Mouse (Mus musculus): Measurements from ENCODE around the gene Ogg1. TPM values are rescaled to one million over a fixed set of nuclear protein-coding genes. Genes with fewer than 3 reads are reported as not detected.

Gene Ogg1
- polyA plus RNA-seq, 1 experiment = 24.2 TPM

GRCm38 (mm10) chr6:113284931-113285330 lies 41.8 kb upstream of the Ogg1 start:
- Histone ChIP-seq H3K4me3 (ENCODE audit: low read depth, low read length) (no peak overlapping the region), H3K9ac (ENCODE audit: low read depth, poor library complexity, severe bottlenecking) (no peak overlapping the region), H3K27me3 (ENCODE audit: control insufficient read depth, insufficient read depth, low read length, poor library complexity, severe bottlenecking) (no peaks in the 10 kb centered on the region), H3K9me3 (replicated peaks; ENCODE audit: control insufficient read depth, insufficient read depth, low read length, poor library complexity, severe bottlenecking) (no peaks in the 10 kb centered on the region), H3K27ac (ENCODE audit: insufficient read depth, low read length) (no peak overlapping the region), H3K36me3 (ENCODE audit: control insufficient read depth, insufficient read depth, low read length, poor library complexity, severe bottlenecking) (no peaks in the 10 kb centered on the region), H3K4me1 (ENCODE audit: control insufficient read depth, insufficient read depth, low read length) (peaks cover 2% of the 10 kb centered on the region)
- TF ChIP-seq EP300 (IDR thresholded peaks at IDR 0.05; ENCODE audit: insufficient read depth, low read depth, low read length) = no peak
- TF ChIP-seq CTCF (IDR thresholded peaks at IDR 0.05; ENCODE audit: low read depth, low read length) = no peak
- TF ChIP-seq POLR2A (IDR thresholded peaks at IDR 0.05; ENCODE audit: insufficient read depth, low read length) = no peak

GRCm38 (mm10) chr6:113286316-113286715 lies 40.5 kb upstream of the Ogg1 start:
- Histone ChIP-seq H3K4me3 (ENCODE audit: low read depth, low read length) (no peak overlapping the region), H3K9me3 (replicated peaks; ENCODE audit: control insufficient read depth, insufficient read depth, low read length, poor library complexity, severe bottlenecking) (no peaks in the 10 kb centered on the region), H3K36me3 (ENCODE audit: control insufficient read depth, insufficient read depth, low read length, poor library complexity, severe bottlenecking) (no peaks in the 10 kb centered on the region), H3K4me1 (ENCODE audit: control insufficient read depth, insufficient read depth, low read length) (peaks cover 2% of the 10 kb centered on the region), H3K27ac (ENCODE audit: insufficient read depth, low read length) (no peak overlapping the region), H3K27me3 (ENCODE audit: control insufficient read depth, insufficient read depth, low read length, poor library complexity, severe bottlenecking) (no peaks in the 10 kb centered on the region), H3K9ac (ENCODE audit: low read depth, poor library complexity, severe bottlenecking) (no peak overlapping the region)
- TF ChIP-seq EP300 (IDR thresholded peaks at IDR 0.05; ENCODE audit: insufficient read depth, low read depth, low read length) (no peak), CTCF (IDR thresholded peaks at IDR 0.05; ENCODE audit: low read depth, low read length) (no peak), POLR2A (IDR thresholded peaks at IDR 0.05; ENCODE audit: insufficient read depth, low read length) (no peak)

DNA sequence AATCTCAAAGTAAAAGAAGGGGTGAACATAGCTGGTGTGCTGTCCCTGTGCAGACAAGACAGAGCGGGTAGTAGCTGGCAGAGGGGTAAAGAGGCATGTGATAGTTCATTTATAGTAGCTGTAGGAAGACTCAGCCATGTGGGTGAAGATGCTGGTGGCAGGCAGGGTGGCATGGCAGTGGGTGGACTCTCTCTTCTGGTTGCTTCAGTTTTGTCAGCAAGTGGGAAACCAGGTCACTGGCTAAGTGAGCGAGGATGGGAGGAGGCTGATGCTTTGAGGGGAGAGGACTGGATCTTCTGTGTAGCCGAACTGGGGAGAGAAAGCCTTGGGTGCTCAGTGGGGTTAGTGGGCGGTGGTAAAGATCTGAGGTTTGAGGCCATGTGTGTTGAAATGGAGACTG lies 39.5 kb upstream of the Ogg1 start:
- Histone ChIP-seq H3K27ac (ENCODE audit: insufficient read depth, low read length) (no peak overlapping the region), H3K36me3 (ENCODE audit: control insufficient read depth, insufficient read depth, low read length, poor library complexity, severe bottlenecking) (no peaks in the 10 kb centered on the region), H3K9me3 (replicated peaks; ENCODE audit: control insufficient read depth, insufficient read depth, low read length, poor library complexity, severe bottlenecking) (no peaks in the 10 kb centered on the region), H3K27me3 (ENCODE audit: control insufficient read depth, insufficient read depth, low read length, poor library complexity, severe bottlenecking) (no peaks in the 10 kb centered on the region), H3K4me1 (ENCODE audit: control insufficient read depth, insufficient read depth, low read length) (peaks cover 2% of the 10 kb centered on the region), H3K9ac (ENCODE audit: low read depth, poor library complexity, severe bottlenecking) (no peak overlapping the region), H3K4me3 (ENCODE audit: low read depth, low read length) (no peak overlapping the region)
- no peak for TF ChIP-seq POLR2A (IDR thresholded peaks at IDR 0.05; ENCODE audit: insufficient read depth, low read length)
- TF ChIP-seq CTCF (IDR thresholded peaks at IDR 0.05; ENCODE audit: low read depth, low read length) = no peak
- TF ChIP-seq EP300 (IDR thresholded peaks at IDR 0.05; ENCODE audit: insufficient read depth, low read depth, low read length) = no peak

GRCm38 (mm10) chr6:113289346-113289745 lies 37.4 kb upstream of the Ogg1 start:
- Histone ChIP-seq H3K4me1 (ENCODE audit: control insufficient read depth, insufficient read depth, low read length) (peaks cover 2% of the 10 kb centered on the region), H3K4me3 (ENCODE audit: low read depth, low read length) (no peak overlapping the region), H3K9me3 (replicated peaks; ENCODE audit: control insufficient read depth, insufficient read depth, low read length, poor library complexity, severe bottlenecking) (no peaks in the 10 kb centered on the region), H3K9ac (ENCODE audit: low read depth, poor library complexity, severe bottlenecking) (no peak overlapping the region), H3K27me3 (ENCODE audit: control insufficient read depth, insufficient read depth, low read length, poor library complexity, severe bottlenecking) (no peaks in the 10 kb centered on the region), H3K27ac (ENCODE audit: insufficient read depth, low read length) (no peak overlapping the region), H3K36me3 (ENCODE audit: control insufficient read depth, insufficient read depth, low read length, poor library complexity, severe bottlenecking) (no peaks in the 10 kb centered on the region)
- TF ChIP-seq EP300 (IDR thresholded peaks at IDR 0.05; ENCODE audit: insufficient read depth, low read depth, low read length) (no peak), CTCF (IDR thresholded peaks at IDR 0.05; ENCODE audit: low read depth, low read length) (no peak), POLR2A (IDR thresholded peaks at IDR 0.05; ENCODE audit: insufficient read depth, low read length) (no peak)

DNA sequence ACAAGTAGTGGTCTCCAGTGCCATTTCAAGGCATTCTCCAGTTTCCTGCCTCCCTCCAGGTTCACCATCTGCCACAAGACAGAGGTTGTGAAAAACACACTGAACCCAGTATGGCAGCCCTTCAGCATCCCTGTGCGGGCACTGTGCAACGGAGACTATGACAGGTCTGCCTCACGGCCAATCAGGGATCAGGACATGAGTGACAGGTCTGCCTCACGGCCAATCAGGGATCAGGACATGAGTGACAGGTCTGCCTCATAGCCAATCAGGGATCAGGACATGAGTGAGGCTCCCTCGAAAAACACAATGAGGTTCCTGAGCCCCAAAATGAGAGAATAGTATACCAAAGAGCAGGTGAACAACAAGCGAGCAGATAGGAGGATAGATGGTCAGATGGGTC lies 36.4 kb upstream of the Ogg1 start:
- H3K9ac ChIP-seq (ENCODE audit: low read depth, poor library complexity, severe bottlenecking) = no peak overlapping the region
- TF ChIP-seq POLR2A (IDR thresholded peaks at IDR 0.05; ENCODE audit: insufficient read depth, low read length) (no peak), EP300 (IDR thresholded peaks at IDR 0.05; ENCODE audit: insufficient read depth, low read depth, low read length) (no peak), CTCF (IDR thresholded peaks at IDR 0.05; ENCODE audit: low read depth, low read length) (no peak)
- H3K4me1 ChIP-seq (ENCODE audit: control insufficient read depth, insufficient read depth, low read length) = no peaks in the 10 kb centered on the region
- H3K9me3 ChIP-seq (replicated peaks; ENCODE audit: control insufficient read depth, insufficient read depth, low read length, poor library complexity, severe bottlenecking) = no peaks in the 10 kb centered on the region
- H3K27me3 ChIP-seq (ENCODE audit: control insufficient read depth, insufficient read depth, low read length, poor library complexity, severe bottlenecking) = no peaks in the 10 kb centered on the region
- H3K27ac ChIP-seq (ENCODE audit: insufficient read depth, low read length) = no peak overlapping the region
- no peak overlapping the region for H3K4me3 ChIP-seq (ENCODE audit: low read depth, low read length)
- H3K36me3 ChIP-seq (ENCODE audit: control insufficient read depth, insufficient read depth, low read length, poor library complexity, severe bottlenecking) = no peaks in the 10 kb centered on the region

- TF ChIP-seq EP300 (IDR thresholded peaks at IDR 0.05; ENCODE audit: insufficient read depth, low read depth, low read length) (no peak), CTCF (IDR thresholded peaks at IDR 0.05; ENCODE audit: low read depth, low read length) (no peak), POLR2A (IDR thresholded peaks at IDR 0.05; ENCODE audit: insufficient read depth, low read length) (no peak)
- H3K4me3 ChIP-seq (ENCODE audit: low read depth, low read length) = no peak overlapping the region
Observed at GRCm38 (mm10) chr6:113292938-113293337, 33.8 kb upstream of the Ogg1 start.

More at GRCm38 (mm10) chr6:113292938-113293337, 33.8 kb upstream of the Ogg1 start:
- H3K4me1 ChIP-seq (ENCODE audit: control insufficient read depth, insufficient read depth, low read length) = no peaks in the 10 kb centered on the region
- no peaks in the 10 kb centered on the region for H3K36me3 ChIP-seq (ENCODE audit: control insufficient read depth, insufficient read depth, low read length, poor library complexity, severe bottlenecking)
- no peaks in the 10 kb centered on the region for H3K9me3 ChIP-seq (replicated peaks; ENCODE audit: control insufficient read depth, insufficient read depth, low read length, poor library complexity, severe bottlenecking)
- no peak overlapping the region for H3K9ac ChIP-seq (ENCODE audit: low read depth, poor library complexity, severe bottlenecking)
- H3K27me3 ChIP-seq (ENCODE audit: control insufficient read depth, insufficient read depth, low read length, poor library complexity, severe bottlenecking) = no peaks in the 10 kb centered on the region
- H3K27ac ChIP-seq (ENCODE audit: insufficient read depth, low read length) = no peak overlapping the region

Data from ES-Bruce4 (cell line).